Comparison of ENCODE assay signal across 26 mouse cellular contexts in the genomic region with DNA sequence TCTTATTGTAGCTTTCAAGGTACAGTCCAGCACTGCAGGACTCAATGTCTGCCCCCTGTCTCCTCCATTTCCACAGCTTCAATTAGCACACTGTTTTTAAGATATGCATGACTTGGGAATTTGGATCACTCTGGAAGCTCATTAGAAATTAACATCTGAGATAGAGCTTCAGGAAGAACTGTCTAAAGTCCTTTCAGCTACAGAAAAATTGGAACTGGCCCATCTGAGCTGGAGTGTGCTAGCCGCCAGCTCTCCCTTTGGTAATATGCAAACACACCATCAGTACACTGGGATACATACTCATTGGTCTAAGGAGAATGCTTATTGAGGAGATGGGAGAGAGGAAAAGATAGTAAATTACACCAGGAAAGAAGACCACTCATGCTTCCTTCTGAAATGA. TPM values are rescaled to one million over a fixed set of nuclear protein-coding genes. Genes with fewer than 3 reads are reported as not detected.
"Had no signal": no experiment of that assay in that cellular context is flagged by ENCODE, and none has a peak within 500 bp of the region (broad histone marks: within the 10 kb centered on the region; RNA-seq: fewer than 3 reads in every experiment).

No protein-coding gene starts in this region.

- H3K4me1 ChIP-seq: hindbrain, embryonic 12.5 days; liver, embryonic 13.5 days; liver, embryonic 15.5 days had no signal

- H3K27me3 ChIP-seq: heart, embryonic 12.5 days; hindbrain, embryonic 12.5 days; intestine, embryonic 15.5 days; liver, embryonic 13.5 days; liver, embryonic 15.5 days had no signal

- H3K27ac ChIP-seq: gastrocnemius, adult 2 months; heart, adult 2 months; hindbrain, embryonic 10.5 days; hindbrain, embryonic 12.5 days; hindbrain, embryonic 14.5 days; intestine, embryonic 15.5 days; kidney, postnatal 0 days; layer of hippocampus, adult 2 months; limb, embryonic 10.5 days; limb, embryonic 12.5 days; liver, embryonic 13.5 days; liver, embryonic 15.5 days had no signal

- DNase-seq: gastrocnemius, adult 2 months; gastrocnemius, postnatal 10 days; gastrocnemius, postnatal 25 days; heart, adult 2 months; heart, postnatal 10 days; heart, postnatal 4 days; kidney, postnatal 25 days; liver; liver, embryonic 13.5 days; liver, postnatal 0 days had no signal

- H3K9me3 ChIP-seq: heart, embryonic 12.5 days; hindbrain, embryonic 10.5 days; hindbrain, embryonic 12.5 days; intestine, embryonic 15.5 days; limb, embryonic 10.5 days; limb, embryonic 12.5 days; liver, embryonic 13.5 days; liver, embryonic 15.5 days had no signal

- H3K36me3 ChIP-seq: heart, embryonic 12.5 days; hindbrain, embryonic 10.5 days; hindbrain, embryonic 12.5 days; intestine, embryonic 15.5 days; limb, embryonic 10.5 days; limb, embryonic 12.5 days; liver, embryonic 13.5 days; liver, embryonic 15.5 days had no signal

- H3K9ac ChIP-seq: heart, embryonic 12.5 days; hindbrain, embryonic 12.5 days; hindbrain, embryonic 14.5 days; intestine, embryonic 15.5 days; limb, embryonic 12.5 days; liver, embryonic 13.5 days; liver, embryonic 15.5 days; liver, postnatal 0 days had no signal

- H3K4me2 ChIP-seq: heart, embryonic 12.5 days; hindbrain, embryonic 12.5 days; hindbrain, embryonic 14.5 days; intestine, embryonic 15.5 days; limb, embryonic 12.5 days; liver, embryonic 13.5 days; liver, embryonic 15.5 days had no signal

- ATAC-seq: forebrain, embryonic 16.5 days; hindbrain, embryonic 16.5 days; inflammation-experienced regulatory T-cells, adult 6 months; intestine, embryonic 15.5 days; intestine, postnatal 0 days; liver, postnatal 0 days had no signal

- H3K4me3 ChIP-seq: gastrocnemius, adult 2 months; heart, adult 2 months; heart, embryonic 12.5 days; hindbrain, embryonic 10.5 days; hindbrain, embryonic 12.5 days; intestine, embryonic 15.5 days; layer of hippocampus, adult 2 months; left cerebral cortex, adult 2 months; limb, embryonic 10.5 days; limb, embryonic 12.5 days; liver, embryonic 13.5 days; liver, embryonic 15.5 days had no signal

RNA-seq across cellular contexts. Expression of gene Sntg2, which starts 25.1 kb away (rescaled TPM):
- total RNA-seq: granulocyte monocyte progenitor cell, adult 5-6 weeks had no signal
- polyA plus RNA-seq: inflammation-experienced regulatory T-cells, adult 6 months had no signal
